Mouse (Mus musculus) embryonic stem cell, embryonic (primary cell): Measurements from ENCODE around the gene Anks1b.

Experiments
- CTCF ChIA-PET, 4 experiments: fragments of 300-600 bp in 2 of 4; fragments of 350-600 bp in 2 of 4; sonication (Branson Sonifier 250); formaldehyde crosslinking; loops; one replicate each; lab custom pipeline; 2022; ENCODE audit warnings: inconsistent platforms in 2 of 4; lab: Charles Lee
- POLR2A ChIA-PET, 4 experiments: fragments of 300-600 bp in 2 of 4; fragments of 350-600 bp in 2 of 4; sonication (Branson Sonifier 250); formaldehyde crosslinking; loops; one replicate each; lab custom pipeline; 2022; ENCODE audit warnings: antibody characterized with exemption in 4 of 4, inconsistent platforms in 1 of 4; lab: Charles Lee

Anks1b gene

DNA sequence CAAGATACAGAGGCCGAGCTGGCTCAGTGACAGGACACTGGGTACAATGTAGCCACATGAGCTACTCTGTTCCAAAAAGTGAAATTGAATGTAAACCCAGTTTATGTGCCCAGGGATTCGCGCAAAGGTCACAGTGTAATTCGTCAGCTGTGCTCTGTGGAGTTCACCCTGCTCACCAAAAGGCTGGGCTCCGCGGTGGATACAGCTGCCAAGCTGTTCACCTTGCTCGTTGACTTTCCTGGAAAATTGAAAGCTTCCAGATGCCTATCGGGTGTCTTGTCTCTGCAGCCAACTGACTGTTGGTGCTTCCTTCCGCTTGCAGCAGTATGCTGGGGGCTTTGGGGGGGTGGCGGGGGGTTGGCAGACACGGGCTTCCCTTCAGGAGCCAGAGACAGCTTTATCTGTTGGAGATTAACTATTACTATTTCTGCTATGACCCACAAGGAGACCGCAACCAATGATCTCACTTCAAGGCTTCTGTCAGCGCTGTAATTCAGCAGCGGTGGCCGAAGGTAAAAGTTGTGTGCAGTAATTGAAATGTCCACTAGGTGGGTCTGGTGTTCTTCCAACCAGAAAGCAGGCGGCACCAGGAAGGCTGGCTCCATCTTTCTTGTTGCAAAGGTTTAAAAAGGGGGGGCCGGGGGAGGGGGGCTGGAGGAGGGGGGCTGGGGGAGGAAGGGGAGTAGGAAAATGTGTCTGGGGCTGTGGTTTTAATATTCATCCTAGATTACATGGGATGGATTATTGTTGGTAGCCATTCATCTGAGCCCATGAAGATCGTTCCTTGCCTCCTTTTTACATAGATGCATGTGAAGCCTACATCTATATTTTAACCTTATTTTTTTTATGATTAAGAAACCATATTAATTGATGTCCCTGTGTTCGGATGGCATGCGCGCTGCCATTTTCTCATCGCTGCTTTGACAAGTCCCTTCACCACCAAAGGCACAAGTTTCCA is 855.4 kb downstream of the Anks1b start:
- ChIA-PET POLR2A (interaction anchor here in 1 of 4 experiments (0.6 kb wide), 1 partner anchor 74 kb away, joined by 3 read pairs; no protein-coding TSS in a partner anchor), CTCF (interaction anchor here in 3 of 4 experiments (0.6 to 3.2 kb wide), 8 partner anchors 14 to 1289 kb away, joined by 3 to 30 read pairs (median 4); no protein-coding TSS in a partner anchor)

- CTCF ChIA-PET, result interaction anchor here in 3 of 4 experiments (0.6 to 3.2 kb wide), 4 partner anchors 13 to 304 kb away, joined by 3 to 30 read pairs (median 6); no protein-coding TSS in a partner anchor
- POLR2A ChIA-PET, result interaction anchor here in 1 of 4 experiments (0.6 kb wide), 1 partner anchor 73 kb away, joined by 3 read pairs; no protein-coding TSS in a partner anchor
Observed at GRCm38 (mm10) chr10:90729527-90729926, 856.2 kb downstream of the Anks1b start.

GRCm38 (mm10) chr10:90732823-90733222 is 859.5 kb downstream of the Anks1b start:
- ChIA-PET POLR2A (no interaction called here), CTCF (interaction anchor here (0.6 to 1.7 kb wide), 5 partner anchors 134 to 301 kb away, joined by 3 to 9 read pairs (median 5); no protein-coding TSS in a partner anchor)

GRCm38 (mm10) chr10:90733632-90734031 is 860.3 kb downstream of the Anks1b start:
- ChIA-PET CTCF (interaction anchor here in 3 of 4 experiments (1.0 to 2.2 kb wide), 4 partner anchors 298 to 301 kb away, joined by 3 to 14 read pairs (median 6); no protein-coding TSS in a partner anchor), POLR2A (no interaction called here)

DNA sequence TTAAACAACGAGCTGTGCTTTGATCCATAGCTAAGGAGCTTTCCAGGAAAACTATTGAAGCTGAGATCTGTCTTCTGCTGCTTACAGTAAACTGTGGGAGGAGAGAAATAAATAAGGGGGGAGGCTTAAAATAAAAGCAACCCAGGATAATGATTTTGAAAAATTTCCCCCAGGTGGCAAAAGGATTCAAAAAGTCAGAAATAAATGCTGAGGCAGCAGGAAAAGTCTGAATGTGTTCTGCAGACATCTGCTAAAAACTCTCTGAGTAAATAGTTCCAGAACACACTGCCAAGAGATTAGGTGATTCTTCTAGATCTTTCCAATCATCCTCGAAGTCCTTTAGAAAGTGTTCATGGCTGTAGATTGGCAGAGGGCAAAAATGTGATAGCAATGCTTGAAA is 865.2 kb downstream of the Anks1b start:
- ChIA-PET CTCF (no interaction called here), POLR2A (no interaction called here)

- ChIA-PET POLR2A (no interaction called here), CTCF (no interaction called here)
Observed at GRCm38 (mm10) chr10:90740956-90741355, 867.6 kb downstream of the Anks1b start.

DNA sequence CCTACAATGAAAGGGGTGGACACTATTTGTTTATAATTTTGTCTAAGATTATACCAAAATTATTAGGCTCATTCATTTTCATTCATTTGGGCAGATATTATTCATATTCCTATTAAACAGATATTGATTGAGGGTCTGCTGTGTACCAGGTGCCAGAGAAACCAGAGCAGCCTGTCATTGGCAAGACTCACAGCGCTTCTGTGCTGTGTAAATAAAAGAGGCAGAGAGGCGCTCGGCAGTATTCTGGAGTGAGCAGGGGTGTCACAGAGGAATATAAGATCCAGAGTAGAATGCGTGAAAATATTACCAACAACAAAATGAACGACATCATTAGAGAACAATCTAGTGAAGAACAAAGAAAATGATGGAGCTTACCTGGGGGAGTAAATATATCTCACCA is 878.6 kb downstream of the Anks1b start:
- POLR2A ChIA-PET, result no interaction called here
- CTCF ChIA-PET, result no interaction called here

DNA sequence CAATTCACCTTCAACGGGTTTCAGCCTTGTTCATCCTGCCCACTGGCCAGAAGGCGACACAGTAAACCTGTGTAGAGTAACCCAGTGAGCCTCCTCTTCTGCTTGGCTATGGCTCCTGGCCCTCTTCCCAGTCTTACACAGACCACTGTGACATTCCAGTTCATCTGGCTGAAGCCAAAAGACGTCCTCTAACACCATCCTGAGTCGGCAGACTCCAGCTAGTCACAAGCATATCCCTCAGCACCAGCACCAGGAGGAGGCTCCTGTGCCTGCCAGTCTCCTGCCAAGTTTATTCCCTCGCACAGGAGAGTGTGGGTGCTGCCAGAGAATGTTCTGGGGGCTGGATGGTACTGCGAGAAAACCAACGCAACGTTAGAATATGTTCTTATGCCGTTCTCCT is 879.8 kb downstream of the Anks1b start:
- ChIA-PET POLR2A (no interaction called here), CTCF (interaction anchor here in 1 of 4 experiments (0.6 kb wide), 1 partner anchor 278 kb away, joined by 3 read pairs; no protein-coding TSS in a partner anchor)

DNA sequence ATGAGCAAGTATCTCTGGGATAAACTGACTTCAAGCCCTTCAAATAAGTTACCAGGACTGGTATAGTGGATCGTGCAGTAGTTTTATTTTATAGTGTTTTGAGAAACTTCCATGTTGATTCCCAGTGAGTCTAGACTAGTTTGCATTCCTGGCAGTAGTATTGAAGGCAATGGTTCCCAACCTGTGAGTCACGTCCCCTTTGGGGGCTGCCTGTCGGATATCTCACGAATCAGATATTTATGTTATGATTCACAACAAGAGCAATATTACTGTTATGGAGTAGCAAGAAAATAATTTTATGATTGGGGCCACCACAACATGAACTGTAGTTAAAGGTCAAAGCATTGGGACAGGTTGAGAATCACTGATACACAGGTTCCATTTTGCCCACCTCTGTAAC is 884.5 kb downstream of the Anks1b start:
- ChIA-PET CTCF (interaction anchor here in 1 of 4 experiments (1.1 kb wide), 1 partner anchor 276 kb away, joined by 5 read pairs; no protein-coding TSS in a partner anchor), POLR2A (no interaction called here)

DNA sequence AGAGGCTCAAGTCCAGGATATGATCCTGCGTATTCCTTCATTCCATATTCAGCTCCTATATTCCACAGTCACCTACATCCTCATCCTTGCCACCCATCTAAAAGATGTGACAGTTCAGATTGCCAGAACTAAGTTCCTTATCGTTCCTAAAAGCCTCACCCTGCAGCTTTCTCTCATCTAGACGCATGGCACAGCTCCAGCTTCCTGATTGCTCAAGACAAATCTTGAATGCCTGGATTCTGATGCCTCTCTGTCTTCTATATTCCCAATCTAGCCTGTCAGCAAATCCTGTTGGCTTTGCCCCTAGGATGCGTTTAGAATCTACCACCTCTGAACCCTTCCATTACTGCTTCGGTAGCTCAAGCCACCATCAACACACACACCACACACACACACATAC is 886.6 kb downstream of the Anks1b start:
- ChIA-PET POLR2A (no interaction called here), CTCF (interaction anchor here in 1 of 4 experiments (0.6 kb wide), 1 partner anchor 249 kb away, joined by 3 read pairs; no protein-coding TSS in a partner anchor)

- ChIA-PET POLR2A (no interaction called here), CTCF (interaction anchor here in 1 of 4 experiments (0.6 kb wide), 1 partner anchor 828 kb away, joined by 4 read pairs; no protein-coding TSS in a partner anchor)
Observed at GRCm38 (mm10) chr10:90766261-90766660, 893.0 kb downstream of the Anks1b start.

DNA sequence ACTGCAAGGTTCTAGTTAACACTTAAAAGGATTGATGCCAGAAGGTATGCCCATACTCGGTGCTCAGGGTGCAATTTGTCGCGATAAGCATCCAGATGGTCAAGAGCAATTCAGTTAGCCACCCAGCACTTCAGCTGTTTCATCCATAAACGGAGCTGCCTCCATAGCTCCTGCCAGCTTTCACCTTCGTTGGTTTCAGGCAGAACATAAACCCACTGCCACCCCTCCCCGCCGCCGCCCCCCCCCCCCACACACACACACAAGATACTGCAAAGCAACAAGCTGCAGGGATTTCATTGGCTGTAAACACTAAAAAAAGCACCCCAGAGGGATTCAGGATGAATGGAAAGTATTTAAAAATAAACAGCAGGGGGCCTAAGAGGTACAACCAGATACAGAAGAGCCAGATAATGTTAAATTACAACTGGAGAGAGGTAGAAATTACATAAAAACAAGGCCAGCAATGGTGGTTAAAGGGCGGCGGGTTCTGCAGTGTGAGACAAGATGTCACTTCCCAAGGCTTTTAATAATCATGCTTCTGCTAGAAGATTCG is 897.2 kb downstream of the Anks1b start:
- CTCF ChIA-PET, result interaction anchor here in 1 of 4 experiments (0.6 kb wide), 1 partner anchor 121 kb away, joined by 3 read pairs; no protein-coding TSS in a partner anchor
- POLR2A ChIA-PET, result interaction anchor here in 2 of 4 experiments (0.6 to 1.5 kb wide), 2 partner anchors 8 to 438 kb away, joined by 4 to 8 read pairs; no protein-coding TSS in a partner anchor

DNA sequence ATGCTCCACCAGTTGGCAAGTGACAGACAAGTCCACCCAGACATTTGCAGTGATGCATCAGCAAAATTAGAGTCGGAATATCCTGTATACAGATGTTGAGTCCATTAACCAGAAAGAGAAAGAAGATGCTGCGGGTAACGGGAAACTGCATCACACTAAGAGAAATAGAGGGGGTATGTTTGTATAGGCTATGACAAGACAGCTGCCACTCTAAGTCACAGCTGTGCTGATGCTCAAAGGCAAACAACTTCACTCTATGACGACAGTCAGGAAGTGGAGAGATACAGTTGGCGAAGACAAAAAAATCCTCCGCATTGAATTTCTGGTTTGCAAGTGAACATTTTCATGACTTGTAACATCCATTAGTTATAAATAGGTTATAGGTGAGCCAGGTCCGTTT is 897.7 kb downstream of the Anks1b start:
- POLR2A ChIA-PET, result interaction anchor here in 1 of 4 experiments (1.5 kb wide), 1 partner anchor 9 kb away, joined by 4 read pairs; no protein-coding TSS in a partner anchor
- CTCF ChIA-PET, result interaction anchor here in 1 of 4 experiments (1.0 kb wide), 1 partner anchor 263 kb away, joined by 3 read pairs; no protein-coding TSS in a partner anchor

DNA sequence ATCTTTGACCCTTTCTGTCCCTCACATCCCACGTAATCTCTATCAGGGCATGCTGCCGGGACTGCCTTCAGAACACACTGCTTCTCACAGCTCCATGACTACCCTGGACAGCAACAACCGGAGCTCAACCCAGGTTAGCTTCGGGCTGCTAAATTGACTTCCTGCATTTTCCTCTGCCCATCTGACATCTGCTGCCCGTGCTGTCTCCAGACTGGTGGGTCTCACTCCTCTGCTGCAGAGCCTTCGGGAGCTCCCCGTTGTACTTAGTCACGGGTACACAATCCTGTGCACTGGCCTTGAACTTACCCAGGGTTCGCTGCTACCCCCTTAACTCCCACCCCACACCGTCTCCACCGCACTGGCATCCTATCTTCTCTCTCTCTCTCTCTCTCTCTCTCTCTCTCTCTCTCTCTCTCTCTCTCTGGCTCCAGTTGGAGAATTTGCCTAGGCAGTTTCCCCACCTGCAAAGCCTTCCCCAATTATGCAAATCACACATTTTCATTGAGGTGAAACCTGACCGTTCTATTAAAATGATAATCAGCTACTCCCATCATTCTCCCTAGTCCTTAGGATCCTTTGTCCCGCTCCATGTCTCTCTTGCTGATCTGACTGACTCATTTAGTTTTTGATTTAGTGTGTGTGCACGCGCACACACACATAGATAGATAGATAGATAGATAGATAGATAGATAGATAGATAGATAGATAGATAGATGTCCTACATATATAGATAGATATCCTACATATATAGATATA is 898.3 kb downstream of the Anks1b start:
- CTCF ChIA-PET, result interaction anchor here in 3 of 4 experiments (0.6 to 1.0 kb wide), 3 partner anchors 262 to 726 kb away, joined by 3 to 4 read pairs (median 3); no protein-coding TSS in a partner anchor

DNA sequence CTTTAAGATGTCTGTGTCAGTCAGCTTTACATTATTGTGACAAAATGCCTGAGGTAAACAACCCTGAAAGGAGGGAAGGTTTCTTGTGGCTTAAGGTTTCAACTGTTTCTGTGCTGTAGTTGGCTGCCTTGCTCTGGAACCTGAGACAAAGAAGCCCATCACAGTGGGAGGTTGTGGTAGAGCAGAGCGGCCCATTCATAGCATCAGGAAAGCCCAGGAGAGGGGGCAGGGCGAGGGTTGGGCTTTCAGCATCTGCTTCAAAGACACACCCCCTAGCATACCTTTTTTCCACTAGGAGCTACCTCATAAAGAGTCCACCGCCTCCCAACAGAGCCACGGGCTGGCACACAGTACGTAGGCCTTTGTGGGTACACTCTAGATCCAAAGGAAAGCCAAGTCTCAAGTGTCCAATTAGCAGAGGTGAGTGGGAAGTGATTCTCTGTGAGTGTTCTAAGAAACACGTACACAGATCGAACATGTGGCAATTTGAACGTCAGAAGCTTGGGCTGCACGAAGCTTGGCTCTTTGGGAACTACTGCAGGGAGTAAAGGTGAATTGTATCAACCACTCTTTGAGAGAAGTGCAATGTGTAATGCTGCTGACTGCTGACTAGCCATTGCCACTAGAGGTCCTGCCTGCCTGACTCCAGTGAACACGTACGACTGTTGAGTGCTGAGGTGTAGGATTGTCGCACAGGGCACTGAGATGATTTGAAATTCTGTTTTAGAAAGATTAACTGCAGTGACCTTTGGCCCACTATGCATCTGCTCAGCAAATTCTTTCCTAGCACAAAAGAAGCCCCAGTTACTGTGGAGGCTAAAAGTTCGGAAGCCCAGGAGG is 906.5 kb downstream of the Anks1b start:
- POLR2A ChIA-PET, result interaction anchor here in 1 of 4 experiments (0.6 to 0.7 kb wide), 2 partner anchors 94 to 1040 kb away, joined by 3 read pairs; no protein-coding TSS in a partner anchor
- CTCF ChIA-PET, result no interaction called here

More for the DNA sequence above, 898.3 kb downstream of the Anks1b start:
- POLR2A ChIA-PET, result interaction anchor here in 2 of 4 experiments (0.6 to 1.5 kb wide), 4 partner anchors 9 to 400 kb away, joined by 3 to 4 read pairs (median 4); no protein-coding TSS in a partner anchor

GRCm38 (mm10) chr10:90784981-90785650 is 911.8 kb downstream of the Anks1b start:
- ChIA-PET CTCF (interaction anchor here in 2 of 4 experiments (0.7 kb wide), 2 partner anchors 733 to 936 kb away, joined by 3 to 4 read pairs; no protein-coding TSS in a partner anchor), POLR2A (no interaction called here)
